Mouse (Mus musculus) G1E (cell line): ENCODE measurements around the gene Gm9922.

Source experiments
- CTCF ChIP-seq: IDR thresholded peaks from 2 replicates; pipeline ENCODE4 v1.5.1; 2012; ENCODE audit warnings: low read depth, low read length, inconsistent platforms, mixed read lengths
- GATA1 ChIP-seq: IDR thresholded peaks from 2 replicates; pipeline ENCODE4 v1.6.1; 2012; ENCODE audit warnings: borderline replicate concordance, low read length, inconsistent platforms, mixed read lengths
- GATA2 ChIP-seq: IDR thresholded peaks from 2 replicates; pipeline ENCODE4 v1.6.1; 2012; ENCODE audit warnings: low read depth, low read length, inconsistent platforms, borderline replicate concordance
- POLR2AphosphoS5 ChIP-seq: IDR thresholded peaks from 2 replicates; pipeline ENCODE4 v1.6.1; 2012; ENCODE audit warnings: low read depth, low read length, inconsistent platforms; ENCODE audit not compliant: insufficient replicate concordance
- TAL1 ChIP-seq: conservative IDR thresholded peaks from 2 replicates; pipeline ENCODE4 v1.6.1; 2012; ENCODE audit warnings: low read depth, low read length, inconsistent platforms, mixed read lengths

DNA sequence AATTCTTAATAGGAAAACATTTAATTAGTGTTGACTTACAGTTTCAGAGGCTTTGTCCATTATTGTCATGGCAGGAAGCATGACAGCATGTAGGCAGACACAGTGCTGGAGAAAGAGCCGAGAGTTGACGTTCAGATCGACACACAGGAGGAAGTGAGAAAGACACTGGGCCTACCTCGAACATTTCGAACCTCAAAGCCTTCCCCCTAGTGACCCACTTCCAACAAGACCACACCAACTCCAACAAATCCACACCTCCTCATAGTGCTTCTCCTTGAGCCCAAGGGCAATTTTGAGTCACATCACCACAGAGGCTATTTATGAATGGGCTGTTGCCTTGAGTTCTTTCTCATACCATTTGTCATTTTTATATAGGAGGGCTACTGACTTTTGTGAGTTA lies 22.5 kb downstream of the Gm9922 start:
- no peak for TF ChIP-seq CTCF
- no peak for TF ChIP-seq GATA1
- TF ChIP-seq GATA2: no peak
- TF ChIP-seq POLR2AphosphoS5: no peak
- no peak for TF ChIP-seq TAL1
